Mouse (Mus musculus) 3T3-L1 (cell line): ENCODE results near the gene Wdhd1.

ENCODE experiments used
- DNase-seq: peaks from one replicate; pipeline ENCODE4 v3.0.0-alpha.2; 2015; ENCODE audit warnings: low read depth, low spot score

Wdhd1 gene

DNA sequence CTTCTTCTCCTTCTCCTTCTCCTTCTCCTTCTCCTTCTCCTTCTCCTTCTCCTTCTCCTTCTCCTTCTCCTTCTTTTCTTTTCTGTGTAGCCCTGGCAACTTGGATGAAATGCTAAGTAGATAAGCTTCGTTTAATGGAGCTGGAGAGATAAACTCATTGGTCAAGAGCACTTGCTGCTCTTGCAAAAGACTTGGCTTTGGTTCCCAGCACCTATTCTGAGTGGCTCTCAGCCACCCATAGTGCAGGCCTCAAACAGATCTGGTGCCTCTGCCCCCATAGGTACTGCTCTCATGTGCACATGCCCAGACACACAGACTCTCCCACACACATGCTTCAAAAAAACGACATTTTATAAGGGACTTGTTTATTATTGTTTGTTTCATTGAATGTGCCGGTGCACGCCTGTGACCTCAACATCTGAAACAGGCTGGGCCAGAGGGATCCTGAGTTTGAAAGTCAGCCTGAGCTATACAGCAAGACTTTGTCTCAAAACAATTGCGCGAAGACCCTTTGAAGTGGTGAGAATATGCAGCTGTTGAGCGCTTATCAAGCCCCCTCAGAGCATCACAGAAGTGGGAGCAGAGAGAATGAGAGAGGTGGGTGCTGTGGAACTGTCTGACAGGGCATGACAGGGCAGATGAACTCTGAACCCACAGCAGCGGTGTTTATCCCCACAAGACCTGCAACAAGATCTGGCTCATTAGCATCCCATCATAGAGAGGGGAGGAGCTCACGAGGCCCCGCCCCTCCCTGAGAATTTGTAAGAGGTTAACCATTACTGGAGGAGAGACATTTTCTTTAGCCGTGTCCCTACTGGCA, 53.8 kb downstream of the Wdhd1 start:
- DNase-seq: no peak

DNA sequence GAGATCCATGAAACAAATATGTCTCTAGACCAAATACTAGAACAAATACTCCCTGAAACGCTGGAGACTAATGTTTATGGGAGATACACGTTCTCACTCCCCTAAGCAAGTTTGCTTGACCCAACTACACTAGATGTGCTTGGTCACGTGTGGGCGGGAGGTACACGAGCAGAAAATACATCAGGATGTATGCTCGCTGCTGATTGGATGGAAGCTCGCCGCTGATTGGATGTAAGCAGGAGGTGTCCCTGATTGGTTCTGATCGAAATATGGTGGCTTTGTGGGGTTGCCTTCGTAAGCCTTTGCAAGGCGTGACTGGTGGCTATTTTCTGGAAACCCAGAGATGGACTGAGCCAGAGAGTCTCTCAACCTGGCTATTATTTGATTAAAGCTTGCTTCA, 55.1 kb downstream of the Wdhd1 start:
- no peak for DNase-seq

DNA sequence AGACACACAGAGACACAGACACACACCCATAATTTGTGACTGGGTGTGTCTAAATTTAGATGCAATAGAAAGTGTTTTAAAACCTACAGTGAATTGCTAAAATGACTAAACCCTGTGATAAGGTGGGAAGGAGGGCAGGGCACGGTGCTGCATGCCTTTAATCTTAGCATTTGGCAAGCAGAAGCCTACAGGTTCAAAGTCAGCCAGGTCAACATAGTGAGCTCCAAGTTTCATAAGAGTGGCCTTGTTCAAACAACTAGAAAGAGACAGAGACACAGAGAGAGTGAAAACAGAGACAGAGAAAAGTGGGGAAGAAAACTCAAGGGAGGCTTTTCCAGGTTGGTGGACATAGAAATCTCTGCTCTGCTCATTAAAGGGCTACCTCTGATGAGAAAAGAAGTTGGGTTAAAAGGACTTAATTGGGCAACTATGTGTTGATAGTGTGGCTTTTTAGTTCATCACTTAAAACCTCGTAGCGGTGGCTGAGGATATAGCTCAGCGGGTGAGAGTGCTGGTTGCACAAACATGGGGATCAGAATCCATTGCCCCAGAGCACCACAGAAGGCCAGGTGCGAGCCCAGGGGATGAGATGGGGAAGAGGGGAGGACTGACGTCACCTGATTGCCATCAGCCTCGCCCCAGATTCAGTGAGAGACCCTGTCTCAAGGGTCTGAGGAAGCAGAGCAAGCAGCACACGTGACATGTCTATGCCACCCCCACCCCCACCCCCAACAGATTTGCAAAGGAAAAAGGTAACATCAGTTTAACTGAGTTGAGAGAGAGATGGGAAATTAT, 56.2 kb downstream of the Wdhd1 start:
- no peak for DNase-seq

DNA sequence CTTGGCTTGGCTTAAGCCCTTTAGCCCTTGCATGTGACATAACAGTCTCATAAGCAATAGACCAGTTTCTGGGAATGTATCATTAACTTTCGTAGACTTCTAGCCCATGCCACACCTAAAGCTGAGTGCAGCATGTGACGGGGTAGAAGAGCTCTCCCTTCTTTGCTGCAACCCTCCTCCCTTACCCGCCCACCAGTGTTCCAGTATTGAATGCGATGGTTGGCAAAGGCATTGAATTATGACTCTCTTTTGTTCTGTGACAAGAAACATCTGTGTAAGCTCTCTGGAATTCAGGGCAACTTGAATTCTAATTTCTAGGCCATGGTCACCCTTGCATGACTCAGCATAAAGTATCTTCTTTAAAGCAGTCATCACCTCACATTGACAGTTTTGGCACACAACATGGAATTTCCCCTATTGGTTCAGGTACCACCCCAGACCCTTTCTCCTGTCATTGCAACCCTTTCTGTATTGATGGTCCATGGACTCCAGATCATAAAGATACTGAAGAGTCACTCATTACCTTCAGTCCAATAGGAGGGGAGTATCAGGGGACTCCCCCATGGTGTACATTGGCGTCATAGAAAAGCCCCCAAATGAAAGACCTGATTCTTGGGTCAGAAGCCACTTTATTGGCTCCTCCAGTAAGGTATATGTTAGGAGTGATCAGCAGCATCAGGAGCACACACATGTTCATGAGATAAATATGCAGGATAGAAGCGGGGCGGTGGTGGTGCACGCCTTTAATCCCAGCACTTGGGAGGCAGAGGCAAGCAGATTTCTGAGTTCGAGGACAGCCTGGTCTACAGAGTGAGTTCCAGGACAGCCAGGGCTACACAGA, 57.7 kb downstream of the Wdhd1 start:
- peak; percentile 68 for DNase-seq

DNA sequence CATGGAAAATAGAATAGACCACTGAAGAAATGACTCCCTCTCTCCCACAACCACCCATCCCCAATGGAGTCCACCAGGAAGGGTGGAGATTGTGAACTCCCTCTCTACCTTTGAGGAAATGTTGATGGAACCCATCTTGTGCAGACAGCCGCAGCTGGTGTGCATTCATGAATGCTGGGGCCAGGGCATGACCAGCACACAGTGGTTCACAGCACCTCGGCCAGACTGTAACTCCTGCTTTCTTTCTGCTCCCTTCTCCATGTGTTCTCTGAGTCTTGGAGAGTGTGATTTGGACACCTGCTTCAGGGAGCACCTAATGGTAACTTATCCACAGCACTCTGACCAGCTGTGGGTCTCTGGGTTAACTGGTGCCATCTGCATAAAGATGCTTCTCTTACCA, 60.1 kb downstream of the Wdhd1 start:
- no peak for DNase-seq

DNA sequence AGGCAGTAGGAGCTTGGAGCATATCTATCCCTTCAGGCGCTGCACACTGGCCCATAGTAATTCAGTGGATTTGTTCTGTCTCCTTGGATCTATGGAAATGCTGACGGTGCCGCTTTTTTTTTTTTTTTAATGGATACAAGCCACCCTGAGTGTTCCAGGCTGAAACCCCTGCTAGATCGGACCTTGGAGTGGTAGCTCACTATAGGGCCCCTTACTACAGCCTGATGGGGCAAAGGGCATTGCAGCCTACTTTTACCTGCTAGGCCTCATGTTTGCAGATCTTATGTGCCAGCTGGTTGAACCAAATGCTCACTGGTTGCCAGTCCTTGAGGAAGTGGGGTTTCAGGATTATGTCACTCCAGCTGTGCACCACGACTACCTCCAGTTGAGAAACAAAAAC, 62.3 kb downstream of the Wdhd1 start:
- no peak for DNase-seq

DNA sequence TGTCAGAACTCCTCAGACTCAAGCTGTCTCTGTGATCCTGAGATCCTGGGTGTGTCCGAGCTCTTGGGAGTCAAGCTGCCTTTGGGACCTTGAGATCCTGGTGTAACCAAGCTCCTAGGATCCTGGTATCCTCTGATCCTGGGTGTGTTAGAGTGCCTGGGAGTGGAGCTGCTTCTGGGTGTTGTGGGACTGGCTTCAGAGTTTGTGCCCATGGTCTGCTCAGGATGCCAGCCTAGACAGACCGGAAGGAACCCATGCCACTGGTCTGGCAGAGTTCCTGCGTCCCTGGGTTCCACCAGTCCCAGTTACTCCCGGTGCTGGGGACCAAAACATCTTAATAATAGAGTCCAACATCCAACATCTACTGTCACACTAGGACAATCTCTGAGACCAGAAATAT, 63.4 kb downstream of the Wdhd1 start:
- no peak for DNase-seq

DNA sequence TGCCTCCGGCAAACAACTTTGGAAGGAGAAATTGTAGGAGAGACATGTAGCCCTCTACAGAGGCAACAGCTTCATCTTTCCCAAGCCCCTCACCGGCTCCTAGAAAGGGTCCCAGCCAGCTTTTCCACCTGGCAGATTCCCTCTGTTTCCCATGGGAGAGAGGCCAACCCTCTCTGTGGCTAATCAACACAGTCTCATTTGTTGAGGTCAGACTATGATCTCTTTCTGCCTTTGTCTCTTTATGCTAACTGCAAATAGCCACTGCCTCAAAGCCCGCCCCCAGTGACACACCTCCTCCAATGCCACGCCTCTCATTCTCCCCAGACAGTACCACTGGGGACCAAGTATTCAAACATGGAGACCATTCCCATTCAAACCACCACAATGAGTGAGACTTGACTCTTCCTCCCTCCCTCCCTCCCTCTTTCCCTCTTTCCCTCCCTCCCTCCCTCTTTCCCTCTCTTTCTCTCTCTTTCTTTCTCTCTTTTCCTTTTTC, 66.9 kb downstream of the Wdhd1 start:
- no peak for DNase-seq

DNA sequence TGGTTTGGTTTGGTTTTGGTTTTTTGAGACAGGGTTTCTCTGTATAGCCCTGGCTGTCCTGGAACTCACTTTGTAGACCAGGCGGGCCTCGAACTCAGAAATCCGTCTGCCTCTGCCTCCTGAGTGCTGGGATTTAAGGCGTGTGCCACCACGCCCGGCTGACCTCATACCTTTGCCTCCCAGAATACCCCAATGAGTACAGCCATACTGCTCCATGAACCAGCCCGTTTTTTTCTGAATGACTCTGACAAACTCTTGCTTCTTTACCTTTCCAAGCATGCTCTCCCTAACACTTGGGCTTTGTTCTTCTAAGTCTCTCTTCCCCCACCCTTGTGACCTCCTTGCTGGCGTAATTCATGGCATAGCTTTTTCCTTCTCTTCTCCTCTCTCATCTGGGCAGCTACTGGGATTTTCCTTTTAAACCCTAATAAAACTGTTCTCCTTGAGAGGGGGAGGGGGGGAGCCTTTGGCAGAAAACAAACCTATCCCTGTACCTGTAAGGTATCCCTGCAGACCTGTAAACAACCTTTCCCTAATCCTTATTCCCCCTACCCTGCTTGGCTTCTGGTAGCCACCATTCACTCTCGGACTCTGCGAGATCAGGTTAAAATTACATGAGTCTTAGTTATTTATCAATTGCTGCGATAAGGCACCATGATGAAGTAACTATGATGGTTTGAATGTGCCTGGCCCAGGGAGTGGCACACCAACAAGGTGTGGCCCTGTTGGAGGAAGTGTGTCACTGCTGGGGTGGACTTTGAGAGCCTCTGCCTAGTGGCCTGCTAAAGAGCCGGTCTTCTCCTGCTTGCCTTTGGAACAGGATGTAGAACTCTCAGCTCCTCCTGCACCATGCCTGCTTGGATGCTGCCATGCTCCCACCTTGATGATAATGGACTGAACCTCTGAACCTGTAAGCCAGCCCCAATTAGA, 67.8 kb downstream of the Wdhd1 start:
- no peak for DNase-seq

DNA sequence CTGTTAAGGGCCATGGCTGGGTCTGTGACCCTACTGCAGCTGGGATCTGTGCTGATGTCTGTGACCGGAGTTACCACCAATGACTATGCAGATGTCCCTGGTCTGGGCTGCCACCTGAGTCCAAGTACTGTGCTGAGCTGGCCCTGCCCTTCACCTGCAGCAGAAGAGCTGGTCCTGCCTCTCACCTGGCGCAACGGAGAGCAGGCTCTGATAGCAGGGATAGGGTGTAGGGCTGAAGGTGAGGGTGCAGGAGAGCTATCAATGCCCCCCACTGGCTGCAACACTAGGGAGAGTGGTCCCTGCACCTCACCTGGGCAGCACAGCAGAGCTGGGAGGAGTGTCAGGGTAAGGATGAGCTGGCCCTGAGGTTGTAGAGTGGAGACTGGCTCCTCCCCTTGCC, 70.1 kb downstream of the Wdhd1 start:
- DNase-seq: no peak

DNA sequence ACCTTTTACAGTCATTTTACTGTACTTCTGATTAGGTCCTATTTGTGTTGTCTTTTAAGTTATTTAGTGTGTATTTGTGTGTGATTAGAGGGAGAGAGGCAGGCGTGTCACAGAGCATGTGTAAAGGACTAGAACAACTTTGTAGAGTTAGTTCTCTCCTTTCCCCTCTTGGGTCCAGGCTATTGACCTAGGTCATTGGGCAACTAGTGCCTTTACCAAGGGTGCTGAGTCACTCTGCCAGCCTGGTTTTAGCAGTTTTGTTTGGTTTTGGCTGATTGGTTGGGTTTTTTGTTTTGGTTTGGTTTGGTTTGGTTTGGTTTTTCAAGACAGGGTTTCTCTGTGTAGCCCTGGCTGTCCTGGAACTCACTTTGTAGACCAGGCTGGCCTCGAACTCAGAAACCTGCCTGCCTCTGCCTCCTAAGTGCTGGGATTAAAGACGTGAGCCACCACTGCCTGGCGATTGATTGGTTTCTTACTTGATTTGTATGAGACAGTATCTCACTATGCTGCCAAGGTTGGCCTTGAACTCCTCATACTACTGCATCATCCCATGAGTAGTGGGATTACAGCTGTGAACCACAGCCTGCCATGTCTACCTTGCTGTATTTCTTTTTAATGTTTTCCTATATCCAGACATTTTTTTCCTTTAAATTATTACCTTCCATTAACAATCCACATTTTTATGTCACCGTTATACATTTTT, 71.2 kb downstream of the Wdhd1 start:
- DNase-seq: no peak

DNA sequence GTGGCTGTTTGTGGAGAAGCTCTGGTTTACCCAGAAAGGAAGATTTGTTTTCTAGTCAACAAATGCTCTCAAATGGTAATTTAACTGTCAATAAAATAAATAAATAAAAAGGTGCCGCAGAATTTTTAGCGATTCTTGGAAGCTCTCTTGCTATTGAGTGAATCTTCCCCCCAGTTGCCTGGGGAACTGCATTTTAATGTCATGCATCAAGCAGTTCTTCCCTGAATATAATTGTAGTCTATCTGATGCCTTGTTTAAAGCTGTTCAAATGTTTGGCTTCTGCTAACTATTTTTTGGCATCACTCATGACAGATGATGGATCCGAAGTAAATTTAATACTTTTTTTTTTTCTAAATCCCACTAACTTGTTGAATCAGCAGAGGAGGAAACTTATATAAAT, 79.3 kb downstream of the Wdhd1 start:
- DNase-seq: no peak

DNA sequence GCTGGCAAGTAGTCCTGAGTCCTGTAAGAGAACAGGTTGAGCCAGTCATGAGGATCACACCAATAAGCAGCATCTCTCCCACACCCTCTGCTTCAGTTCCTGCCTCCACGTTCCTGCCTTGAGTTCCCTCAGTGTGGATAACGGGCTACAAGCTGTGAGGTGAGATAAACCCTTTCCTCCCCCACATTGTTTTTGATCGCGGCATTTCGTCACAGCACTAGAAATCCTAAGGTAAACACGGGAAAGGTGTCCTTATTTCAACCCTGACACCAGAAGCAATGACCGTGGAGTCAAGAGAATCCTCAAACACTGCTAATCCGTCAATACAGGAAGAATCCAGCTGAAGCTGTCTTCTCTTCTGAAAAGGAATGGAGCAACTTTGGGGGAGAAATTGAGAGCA, 79.9 kb downstream of the Wdhd1 start:
- DNase-seq: no peak

DNA sequence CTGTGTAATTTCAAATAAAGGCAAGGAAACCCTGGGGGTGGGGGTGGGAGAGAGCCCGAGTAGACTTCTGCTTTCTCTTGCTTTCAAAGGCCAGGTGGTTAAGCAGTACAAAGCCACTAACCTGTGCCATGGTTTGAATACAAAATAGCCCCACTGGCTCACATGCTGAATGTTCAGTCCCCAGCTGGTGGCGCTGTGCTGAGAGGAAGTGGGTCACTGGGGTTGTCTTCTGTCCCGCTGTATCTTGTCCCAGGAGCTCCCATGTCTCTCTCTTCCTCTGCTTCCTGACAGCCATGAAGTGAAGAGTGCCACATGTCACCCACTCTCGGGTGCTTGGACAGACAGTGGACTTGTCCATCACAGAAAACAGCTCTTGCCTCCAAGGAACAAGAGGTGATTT, 82.6 kb downstream of the Wdhd1 start:
- DNase-seq: no peak

DNA sequence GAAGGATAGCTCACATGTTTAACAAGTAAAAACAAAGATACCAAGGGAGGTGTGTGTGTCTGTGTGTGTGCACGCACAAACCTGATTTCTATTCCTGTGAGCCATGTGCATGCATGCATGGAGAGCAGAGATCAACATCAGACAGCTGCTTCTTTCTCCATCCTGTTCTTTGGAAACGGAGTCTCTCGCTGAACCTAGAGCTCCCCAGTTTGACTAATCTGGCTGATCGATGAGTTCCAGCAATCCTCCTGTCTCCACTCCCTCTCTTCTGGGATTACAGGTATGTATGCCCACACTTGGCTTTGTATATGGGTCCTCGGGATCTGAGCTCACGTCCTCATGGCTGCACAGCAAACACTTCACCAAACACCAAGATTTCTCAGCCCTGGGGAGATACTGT, 83.2 kb downstream of the Wdhd1 start:
- no peak for DNase-seq

DNA sequence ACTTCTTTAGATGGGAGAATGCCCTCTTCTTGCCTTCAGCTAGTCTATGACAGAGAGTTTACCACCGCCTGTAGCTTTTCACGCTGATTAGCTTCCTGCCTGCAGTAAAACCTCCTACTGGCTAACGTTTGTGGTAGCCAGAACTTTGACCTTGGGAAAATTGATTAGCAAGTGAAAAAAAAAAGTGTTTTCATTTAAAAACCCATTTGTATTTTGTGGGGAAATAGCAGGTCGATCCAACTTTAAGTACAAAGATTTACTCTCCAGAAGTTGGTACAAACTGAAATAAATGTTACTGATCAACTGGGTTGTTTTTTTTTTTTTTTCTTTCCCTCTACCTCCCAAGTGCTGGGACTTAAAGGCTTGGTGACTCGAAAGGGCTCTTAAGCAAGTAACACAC, 84.8 kb downstream of the Wdhd1 start:
- DNase-seq: no peak
